Comparison of ENCODE assay signal across 12 mouse cellular contexts in the genomic region with DNA sequence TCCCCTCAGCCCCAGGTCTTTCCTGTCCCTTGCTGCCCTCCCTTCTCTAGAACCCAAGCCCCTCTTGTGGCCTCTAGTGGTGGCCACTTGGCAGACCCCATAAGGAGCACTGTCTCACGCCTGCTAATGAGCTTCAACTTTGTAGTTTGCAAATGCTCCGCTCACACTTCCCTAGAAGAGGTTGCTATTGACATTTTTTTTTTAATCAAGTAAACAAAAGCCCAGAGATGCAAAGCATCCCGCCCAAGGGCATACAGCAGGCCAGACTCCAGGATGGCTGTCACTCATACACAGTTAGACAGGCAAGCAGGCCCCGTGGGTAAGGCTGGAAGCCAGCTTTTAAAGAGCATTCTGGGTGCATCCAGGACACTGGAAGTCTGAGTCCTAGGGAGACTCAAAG. TPM values are rescaled to one million over a fixed set of nuclear protein-coding genes. Genes with fewer than 3 reads are reported as not detected.
A peak's percentile ranks its signal among the peaks of the same experiment; 100 is the strongest.
DNase-seq lines count a peak whose midpoint lies in the region; ATAC-seq and TF ChIP-seq lines count a peak whose summit lies in the region.
"Had no signal": no experiment of that assay in that cellular context is flagged by ENCODE, and none has a peak within 500 bp of the region (broad histone marks: within the 10 kb centered on the region; RNA-seq: fewer than 3 reads in every experiment).

No protein-coding gene starts in this region.

- H3K36me3 ChIP-seq in kidney, embryonic 15.5 days = no peaks in the 10 kb centered on the region
- H3K36me3 ChIP-seq in forebrain, embryonic 10.5 days (replicated peaks) = no peaks in the 10 kb centered on the region
- no peaks in the 10 kb centered on the region for H3K36me3 ChIP-seq in hindbrain, postnatal 0 days (ENCODE audit: insufficient read depth, low read length)
- no peaks in the 10 kb centered on the region for H3K36me3 ChIP-seq in neural tube, embryonic 15.5 days

- peak; percentile 27 for TF ChIP-seq CTCF in hindbrain, postnatal 0 days (IDR thresholded peaks at IDR 0.05; ENCODE audit: low read depth)

- no peak for ATAC-seq in kidney, embryonic 15.5 days (replicated peaks; ENCODE audit: low FRiP score)
- ATAC-seq in hindbrain, postnatal 0 days = no peak
- ATAC-seq in neural tube, embryonic 15.5 days (ENCODE audit: low FRiP score) = no peak
- ATAC-seq: CD4-positive, CD25-positive, alpha-beta regulatory T cell, adult 4 months had no signal

- no peak overlapping the region for H3K4me3 ChIP-seq in kidney, embryonic 15.5 days (replicated peaks)
- peak overlapping the region; percentile 52 for H3K4me3 ChIP-seq in forebrain, embryonic 10.5 days
- H3K4me3 ChIP-seq in hindbrain, postnatal 0 days (ENCODE audit: low read length) = no peak overlapping the region
- no peak overlapping the region for H3K4me3 ChIP-seq in neural tube, embryonic 15.5 days (replicated peaks)

- peaks cover 39% of the 10 kb centered on the region for H3K27me3 ChIP-seq in kidney, embryonic 15.5 days
- peaks cover 68% of the 10 kb centered on the region for H3K27me3 ChIP-seq in forebrain, embryonic 10.5 days (ENCODE audit: poor library complexity, severe bottlenecking)
- H3K27me3 ChIP-seq in hindbrain, postnatal 0 days (ENCODE audit: insufficient read depth, low read length) = no peaks in the 10 kb centered on the region
- peaks cover 5% of the 10 kb centered on the region; the same call in 1 of the 2 replicates for H3K27me3 ChIP-seq in neural tube, embryonic 15.5 days (replicated peaks)

- 0 out of 2 replicates have a peak overlapping the region, but pooled peaks have one; percentile 7 for H3K9ac ChIP-seq in kidney, embryonic 15.5 days
- H3K9ac ChIP-seq in hindbrain, postnatal 0 days (replicated peaks; ENCODE audit: low read length) = no peak overlapping the region
- no peak overlapping the region for H3K9ac ChIP-seq in neural tube, embryonic 15.5 days (replicated peaks)
- H3K9ac ChIP-seq: liver, embryonic 14.5 days had no signal

- WGBS in kidney, embryonic 15.5 days = 44% methylated on average over 4 of the region's 4 CpGs
- 8% methylated on average over 4 of the region's 4 CpGs for WGBS in forebrain, embryonic 10.5 days
- 19% methylated on average over 4 of the region's 4 CpGs for WGBS in hindbrain, postnatal 0 days
- 11% methylated on average over 4 of the region's 4 CpGs for WGBS in neural tube, embryonic 15.5 days

- H3K4me2 ChIP-seq in kidney, embryonic 15.5 days = 0 out of 2 replicates have a peak overlapping the region, but pooled peaks have one; percentile 53
- peak overlapping the region; percentile 42; the same call in 1 of the 2 replicates for H3K4me2 ChIP-seq in hindbrain, postnatal 0 days (ENCODE audit: low read depth, low read length)
- H3K4me2 ChIP-seq in neural tube, embryonic 15.5 days = peak overlapping the region; percentile 47

- no peak for DNase-seq in kidney, adult 18-20 months
- DNase-seq in forebrain, embryonic 10.5 days (ENCODE audit: extremely low spot score, low spot score) = peak; percentile 48
- no peak for DNase-seq in hindbrain, postnatal 0 days (ENCODE audit: low spot score)
- no peak for DNase-seq in ovary, postnatal 10 days (ENCODE audit: low spot score)
- DNase-seq in urinary bladder, postnatal 36 days (ENCODE audit: low spot score in 2 of 2) = no peak
- no peak for DNase-seq in right cerebral cortex, adult 18-20 months

- H3K9me3 ChIP-seq in kidney, embryonic 15.5 days (replicated peaks) = no peaks in the 10 kb centered on the region
- no peaks in the 10 kb centered on the region for H3K9me3 ChIP-seq in forebrain, embryonic 10.5 days
- H3K9me3 ChIP-seq in hindbrain, postnatal 0 days (ENCODE audit: low read length) = no peaks in the 10 kb centered on the region
- H3K9me3 ChIP-seq in neural tube, embryonic 15.5 days (replicated peaks) = no peaks in the 10 kb centered on the region

- H3K4me1 ChIP-seq in kidney, embryonic 15.5 days = peaks cover 37% of the 10 kb centered on the region
- H3K4me1 ChIP-seq in forebrain, embryonic 10.5 days = peaks cover 69% of the 10 kb centered on the region
- peaks cover 23% of the 10 kb centered on the region for H3K4me1 ChIP-seq in hindbrain, postnatal 0 days (ENCODE audit: insufficient read depth, low read length)
- peaks cover 50% of the 10 kb centered on the region for H3K4me1 ChIP-seq in neural tube, embryonic 15.5 days

- 0 out of 2 replicates have a peak overlapping the region, but pooled peaks have one; percentile 27 for H3K27ac ChIP-seq in kidney, embryonic 15.5 days
- H3K27ac ChIP-seq in forebrain, embryonic 10.5 days = peak overlapping the region; percentile 90
- no peak overlapping the region for H3K27ac ChIP-seq in hindbrain, postnatal 0 days
- peak overlapping the region; percentile 77 for H3K27ac ChIP-seq in neural tube, embryonic 15.5 days (replicated peaks)
- H3K27ac ChIP-seq: liver, embryonic 14.5 days had no signal

RNA-seq across cellular contexts. Expression of a gene that starts 0.7 kb away (rescaled TPM):
- 0.13 TPM in 1 of 2 replicates, not detected in the other for polyA plus RNA-seq in kidney, embryonic 15.5 days (2015; fragmentation: Nextera tagmentation; extraction: Ambion mirVana)
- 2.0 TPM in 2 replicates for polyA plus RNA-seq in forebrain, embryonic 10.5 days (2016; fragmentation: Nextera tagmentation; extraction: Ambion mirVana)
- 1.2 and 3.3 TPM in 2 replicates for total RNA-seq in hindbrain, postnatal 0 days (2014; rRNA removed)
- 1.6 and 2.0 TPM in 2 replicates for polyA plus RNA-seq in hindbrain, postnatal 0 days (2015; fragmentation: Nextera tagmentation; extraction: Ambion mirVana)
- polyA plus RNA-seq in neural tube, embryonic 15.5 days (2015; fragmentation: Nextera tagmentation; extraction: Ambion mirVana) = 1.6 and 1.7 TPM in 2 replicates
- total RNA-seq: gastrocnemius, adult 18-20 months; heart, postnatal 4 days had no signal
- polyA plus RNA-seq: CD4-positive, CD25-positive, alpha-beta regulatory T cell, adult 4 months; liver, embryonic 14.5 days had no signal

RNA-seq across cellular contexts. Expression of a gene that starts 51.7 kb away (rescaled TPM):
- 8.3 and 10.0 TPM in 2 replicates for polyA plus RNA-seq in kidney, embryonic 15.5 days (2015; fragmentation: Nextera tagmentation; extraction: Ambion mirVana)
- polyA plus RNA-seq in forebrain, embryonic 10.5 days (2016; fragmentation: Nextera tagmentation; extraction: Ambion mirVana) = 11.1 and 12.0 TPM in 2 replicates
- total RNA-seq in hindbrain, postnatal 0 days (2014; rRNA removed) = 37.5 and 48.3 TPM in 2 replicates
- polyA plus RNA-seq in hindbrain, postnatal 0 days (2015; fragmentation: Nextera tagmentation; extraction: Ambion mirVana) = 12.3 and 13.4 TPM in 2 replicates
- 12.2 and 14.0 TPM in 2 replicates for polyA plus RNA-seq in neural tube, embryonic 15.5 days (2015; fragmentation: Nextera tagmentation; extraction: Ambion mirVana)
